Mouse (Mus musculus) forebrain, embryonic 15.5 days (tissue): Measurements from ENCODE around the gene Thsd4. TPM values are rescaled to one million over a fixed set of nuclear protein-coding genes. Genes with fewer than 3 reads are reported as not detected.

ENCODE experiments used
- ATAC-seq: fragments of 200-750 bp; cut with Nextera tagmentation; replicated peaks from 2 replicates; pipeline ENCODE4 v1.8.0; 2017; ENCODE audit warnings: mild to moderate bottlenecking, moderate TSS enrichment, moderate library complexity
- H3K27ac ChIP-seq: fragments of 300-500 bp; sonication (generic); replicated peaks from 2 replicates; pipeline ENCODE4 v1.5.1; 2015; ENCODE audit warnings: mild to moderate bottlenecking, inconsistent platforms
- H3K27me3 ChIP-seq: fragments of 300-500 bp; sonication (generic); 2 replicates; pipeline ENCODE4 v1.6.1; 2015; ENCODE audit warnings: inconsistent platforms
- H3K36me3 ChIP-seq: fragments of 300-500 bp; sonication (generic); 2 replicates; pipeline ENCODE4 v1.6.1; 2015; ENCODE audit warnings: mild to moderate bottlenecking, inconsistent platforms
- H3K4me1 ChIP-seq: fragments of 300-500 bp; sonication (generic); 2 replicates; pipeline ENCODE4 v1.6.1; 2015; ENCODE audit warnings: inconsistent platforms
- H3K4me2 ChIP-seq: fragments of 300-500 bp; sonication (generic); replicated peaks from 2 replicates; pipeline ENCODE4 v1.6.1; 2015; ENCODE audit warnings: mild to moderate bottlenecking, inconsistent platforms
- H3K4me3 ChIP-seq: fragments of 300-500 bp; sonication (generic); 2 replicates; pipeline ENCODE4 v1.5.1; 2015; ENCODE audit warnings: mild to moderate bottlenecking, inconsistent platforms
- H3K9ac ChIP-seq: fragments of 300-500 bp; sonication (generic); replicated peaks from 2 replicates; pipeline ENCODE4 v1.6.1; 2015; ENCODE audit warnings: mild to moderate bottlenecking, inconsistent platforms
- H3K9me3 ChIP-seq: fragments of 300-500 bp; sonication (generic); 2 replicates; pipeline ENCODE4 v1.6.1; 2016; ENCODE audit warnings: inconsistent platforms
- WGBS: fragments of 180-500 bp; shearing (Covaris S2); methylation state at CpG from one replicate; pipeline ENCODE4 v1.1.7; 2015; ENCODE audit warnings: mixed read lengths; 5-methylcytosine and 5-hydroxymethylcytosine counted together
- polyA plus RNA-seq: library from polyadenylated mRNA; unstranded; fragments of >200 nt; fragmentation: Nextera tagmentation; extraction: Ambion mirVana; gene quantifications from 2 replicates; pipeline ENCODE4 v1.2.1, GENCODE M21; 2015

Gene Thsd4
- polyA plus RNA-seq, 1 experiment from 2014 or later, result 4.9 TPM

- no peaks in the 10 kb centered on the region for H3K9me3 ChIP-seq
- H3K9ac ChIP-seq, result no peak overlapping the region
- 89% methylated on average over 10 of the region's 10 CpGs for WGBS
These were observed 382.4 kb downstream of the Thsd4 start for GRCm38 (mm10) chr9:60139446-60139845.

GRCm38 (mm10) chr9:60129235-60129991, 392.4 kb downstream of the Thsd4 start:
- H3K4me2 ChIP-seq, result no peak overlapping the region
- no peak overlapping the region for H3K4me3 ChIP-seq
- no peak overlapping the region for H3K9ac ChIP-seq
- H3K4me1 ChIP-seq, result peaks cover 4% of the 10 kb centered on the region; the same call in 1 of the 2 replicates
- no peak overlapping the region for H3K27ac ChIP-seq
- no peaks in the 10 kb centered on the region for H3K27me3 ChIP-seq
- no peaks in the 10 kb centered on the region for H3K36me3 ChIP-seq
- no peak for ATAC-seq
- 79% methylated on average over 6 of the region's 6 CpGs for WGBS
- no peaks in the 10 kb centered on the region for H3K9me3 ChIP-seq

More at GRCm38 (mm10) chr9:60139446-60139845, 382.4 kb downstream of the Thsd4 start:
- no peak overlapping the region for H3K27ac ChIP-seq
- H3K4me1 ChIP-seq, result peaks cover 10% of the 10 kb centered on the region
- no peaks in the 10 kb centered on the region for H3K27me3 ChIP-seq
- no peak for ATAC-seq
- no peak overlapping the region for H3K4me2 ChIP-seq
- H3K4me3 ChIP-seq, result no peak overlapping the region
- H3K36me3 ChIP-seq, result no peaks in the 10 kb centered on the region

- no peaks in the 10 kb centered on the region for H3K9me3 ChIP-seq
- ATAC-seq, result no peak
- H3K9ac ChIP-seq, result no peak overlapping the region
- H3K4me2 ChIP-seq, result no peak overlapping the region
- no peak overlapping the region for H3K27ac ChIP-seq
- H3K36me3 ChIP-seq, result no peaks in the 10 kb centered on the region
- no peaks in the 10 kb centered on the region for H3K27me3 ChIP-seq
- peaks cover 4% of the 10 kb centered on the region; the same call in 1 of the 2 replicates for H3K4me1 ChIP-seq
- no peak overlapping the region for H3K4me3 ChIP-seq
- 72% methylated on average over 5 of the region's 5 CpGs for WGBS
These were observed 394.9 kb downstream of the Thsd4 start for GRCm38 (mm10) chr9:60126961-60127360.

- H3K4me2 ChIP-seq, result no peak overlapping the region
- H3K27me3 ChIP-seq, result no peaks in the 10 kb centered on the region
- WGBS, result 68% methylated on average over 9 of the region's 9 CpGs
- H3K27ac ChIP-seq, result no peak overlapping the region
- ATAC-seq, result no peak
- H3K4me1 ChIP-seq, result peaks cover 4% of the 10 kb centered on the region; the same call in 1 of the 2 replicates
- no peaks in the 10 kb centered on the region for H3K9me3 ChIP-seq
- H3K9ac ChIP-seq, result no peak overlapping the region
- no peaks in the 10 kb centered on the region for H3K36me3 ChIP-seq
- H3K4me3 ChIP-seq, result no peak overlapping the region
These were observed 397.7 kb downstream of the Thsd4 start for GRCm38 (mm10) chr9:60124102-60124501.

GRCm38 (mm10) chr9:60123066-60123465, 398.8 kb downstream of the Thsd4 start:
- 92% methylated on average over 1 of the region's 1 CpGs for WGBS
- Histone ChIP-seq H3K27ac (no peak overlapping the region), H3K36me3 (no peaks in the 10 kb centered on the region), H3K9me3 (no peaks in the 10 kb centered on the region), H3K4me3 (no peak overlapping the region), H3K4me1 (peaks cover 4% of the 10 kb centered on the region; the same call in 1 of the 2 replicates), H3K4me2 (no peak overlapping the region), H3K27me3 (no peaks in the 10 kb centered on the region), H3K9ac (no peak overlapping the region)
- no peak for ATAC-seq

GRCm38 (mm10) chr9:60119846-60120245, 402.0 kb downstream of the Thsd4 start:
- Histone ChIP-seq H3K9ac (no peak overlapping the region), H3K36me3 (no peaks in the 10 kb centered on the region), H3K4me1 (peaks cover 2% of the 10 kb centered on the region; the same call in 1 of the 2 replicates), H3K27ac (no peak overlapping the region), H3K9me3 (no peaks in the 10 kb centered on the region), H3K4me2 (no peak overlapping the region), H3K4me3 (no peak overlapping the region), H3K27me3 (no peaks in the 10 kb centered on the region)
- ATAC-seq, result no peak
- 74% methylated on average over 7 of the region's 7 CpGs for WGBS

GRCm38 (mm10) chr9:60117831-60118230, 404.0 kb downstream of the Thsd4 start:
- Histone ChIP-seq H3K4me1 (no peaks in the 10 kb centered on the region), H3K4me2 (no peak overlapping the region), H3K27me3 (no peaks in the 10 kb centered on the region), H3K9ac (no peak overlapping the region), H3K9me3 (no peaks in the 10 kb centered on the region), H3K36me3 (no peaks in the 10 kb centered on the region), H3K27ac (no peak overlapping the region), H3K4me3 (no peak overlapping the region)
- no peak for ATAC-seq
- WGBS, result 81% methylated on average over 7 of the region's 7 CpGs

- no peaks in the 10 kb centered on the region for H3K36me3 ChIP-seq
- no peak for ATAC-seq
- no peaks in the 10 kb centered on the region for H3K4me1 ChIP-seq
- H3K4me3 ChIP-seq, result no peak overlapping the region
- H3K27ac ChIP-seq, result no peak overlapping the region
- H3K4me2 ChIP-seq, result no peak overlapping the region
- 68% methylated on average over 6 of the region's 6 CpGs for WGBS
- no peak overlapping the region for H3K9ac ChIP-seq
- H3K27me3 ChIP-seq, result no peaks in the 10 kb centered on the region
- no peaks in the 10 kb centered on the region for H3K9me3 ChIP-seq
These were observed 406.1 kb downstream of the Thsd4 start for GRCm38 (mm10) chr9:60115711-60116247.

GRCm38 (mm10) chr9:60115306-60115705, 406.5 kb downstream of the Thsd4 start:
- H3K27me3 ChIP-seq, result no peaks in the 10 kb centered on the region
- no peak overlapping the region for H3K4me3 ChIP-seq
- ATAC-seq, result no peak
- no peak overlapping the region for H3K9ac ChIP-seq
- H3K27ac ChIP-seq, result no peak overlapping the region
- no peak overlapping the region for H3K4me2 ChIP-seq
- no peaks in the 10 kb centered on the region for H3K9me3 ChIP-seq
- no peaks in the 10 kb centered on the region for H3K36me3 ChIP-seq
- 92% methylated on average over 9 of the region's 9 CpGs for WGBS
- H3K4me1 ChIP-seq, result no peaks in the 10 kb centered on the region

GRCm38 (mm10) chr9:60110200-60110599, 411.6 kb downstream of the Thsd4 start:
- H3K4me1 ChIP-seq, result no peaks in the 10 kb centered on the region
- H3K4me2 ChIP-seq, result no peak overlapping the region
- H3K27ac ChIP-seq, result no peak overlapping the region
- no peaks in the 10 kb centered on the region for H3K27me3 ChIP-seq
- H3K9me3 ChIP-seq, result no peaks in the 10 kb centered on the region
- 89% methylated on average over 5 of the region's 5 CpGs for WGBS
- no peak for ATAC-seq
- H3K9ac ChIP-seq, result no peak overlapping the region
- no peak overlapping the region for H3K4me3 ChIP-seq
- H3K36me3 ChIP-seq, result no peaks in the 10 kb centered on the region

GRCm38 (mm10) chr9:60106683-60107082, 415.2 kb downstream of the Thsd4 start:
- WGBS, result 87% methylated on average over 6 of the region's 6 CpGs
- no peak for ATAC-seq
- no peak overlapping the region for H3K4me2 ChIP-seq
- H3K4me3 ChIP-seq, result no peak overlapping the region
- no peaks in the 10 kb centered on the region for H3K27me3 ChIP-seq
- H3K9ac ChIP-seq, result no peak overlapping the region
- H3K4me1 ChIP-seq, result no peaks in the 10 kb centered on the region
- H3K36me3 ChIP-seq, result no peaks in the 10 kb centered on the region
- no peak overlapping the region for H3K27ac ChIP-seq
- no peaks in the 10 kb centered on the region for H3K9me3 ChIP-seq

GRCm38 (mm10) chr9:60106106-60106505, 415.7 kb downstream of the Thsd4 start:
- Histone ChIP-seq H3K9ac (no peak overlapping the region), H3K4me3 (no peak overlapping the region), H3K4me2 (no peak overlapping the region), H3K36me3 (no peaks in the 10 kb centered on the region), H3K9me3 (no peaks in the 10 kb centered on the region), H3K27ac (no peak overlapping the region), H3K27me3 (no peaks in the 10 kb centered on the region), H3K4me1 (no peaks in the 10 kb centered on the region)
- WGBS, result 63% methylated on average over 1 of the region's 1 CpGs
- ATAC-seq, result no peak
